Mouse (Mus musculus): ENCODE measurements at regions not wholly inside any gene's neighbourhood (a gene's known extent, or its start where the extent isn't known, plus 50 kb on each side); places are given as distances from the start of the nearest gene placed in this dataset.

GRCm38 (mm10) chr9:31619344-31619743 is 155.1 kb upstream of the Tmem45b start:
- Histone ChIP-seq H3K27ac (ENCODE audit: control insufficient read depth, low read depth, low read length) (no peak overlapping the region), H3K27me3 (ENCODE audit: control insufficient read depth in 1 of 2, insufficient read depth in 2 of 2, low read length in 2 of 2) (no peaks in the 10 kb centered on the region; a peak in 1 of 4 replicates), H3K9ac (ENCODE audit: control insufficient read depth, low read depth, low read length, poor library complexity, severe bottlenecking) (no peak overlapping the region), H3K36me3 (ENCODE audit: control insufficient read depth in 1 of 2, insufficient read depth in 2 of 2, low read length in 2 of 2) (no peaks in the 10 kb centered on the region), H3K9me3 (replicated peaks; ENCODE audit: insufficient read depth, low read length) (no peaks in the 10 kb centered on the region), H3K4me3 (ENCODE audit: control insufficient read depth in 1 of 2, insufficient read depth in 1 of 2, low read depth in 2 of 2, low read length in 2 of 2) (no peak overlapping the region), H3K4me1 (ENCODE audit: control insufficient read depth in 1 of 2, insufficient read depth in 2 of 2, low read length in 2 of 2) (no peaks in the 10 kb centered on the region), H3K79me2 (ENCODE audit: control insufficient read depth, insufficient read depth, low read length, poor library complexity) (no peaks in the 10 kb centered on the region)
- TF ChIP-seq KAT2A (conservative IDR thresholded peaks at IDR 0.05; ENCODE audit: low read depth, low read length) = no peak
- TF ChIP-seq SIN3A (IDR thresholded peaks at IDR 0.05; ENCODE audit: low read length) = no peak
- no peak for TF ChIP-seq NELFE (IDR thresholded peaks at IDR 0.05; ENCODE audit: low read depth, low read length)
- no peak for TF ChIP-seq MAX (IDR thresholded peaks at IDR 0.05; ENCODE audit: low read length)
- TF ChIP-seq ZKSCAN1 (IDR thresholded peaks at IDR 0.05; ENCODE audit: low read depth, low read length) = no peak
- no peak for TF ChIP-seq ZC3H11A (IDR thresholded peaks at IDR 0.05; ENCODE audit: low read depth, low read length)
- no peak for TF ChIP-seq MAFK (IDR thresholded peaks at IDR 0.05; ENCODE audit: borderline replicate concordance, low read depth, low read length)
- no peak for TF ChIP-seq HCFC1 (IDR thresholded peaks at IDR 0.05; ENCODE audit: low read depth, low read length)
- TF ChIP-seq E2F4 (IDR thresholded peaks at IDR 0.05; ENCODE audit: borderline replicate concordance, low read depth, low read length) = no peak
- no peak for TF ChIP-seq TAL1 (IDR thresholded peaks at IDR 0.05; ENCODE audit: low read length)
- no peak for TF ChIP-seq RAD21 (IDR thresholded peaks at IDR 0.05; ENCODE audit: low read depth, low read length)
- TF ChIP-seq UBTF (IDR thresholded peaks at IDR 0.05; ENCODE audit: borderline replicate concordance, insufficient read depth, low read depth, low read length) = no peak
- no peak for TF ChIP-seq CTCF (IDR thresholded peaks at IDR 0.05 in 2 of 3, conservative IDR thresholded peaks at IDR 0.05 in 1 of 3; ENCODE audit: control insufficient read depth in 1 of 3, insufficient read depth in 1 of 3, low read depth in 2 of 3, low read length in 3 of 3, poor library complexity in 1 of 3, severe bottlenecking in 1 of 3)
- no peak for TF ChIP-seq SMC3 (IDR thresholded peaks at IDR 0.05; ENCODE audit: low read depth, low read length)
- TF ChIP-seq USF2 (IDR thresholded peaks at IDR 0.05; ENCODE audit: borderline replicate concordance in 1 of 2, insufficient read depth in 1 of 2, low read depth in 1 of 2, low read length in 2 of 2) = no peak
- no peak for TF ChIP-seq TBP (IDR thresholded peaks at IDR 0.05; ENCODE audit: low read depth, low read length)
- TF ChIP-seq ZNF384 (IDR thresholded peaks at IDR 0.05; ENCODE audit: low read depth, low read length) = no peak
- TF ChIP-seq POLR2AphosphoS2 (IDR thresholded peaks at IDR 0.05; ENCODE audit: low read length) = no peak
- TF ChIP-seq POLR2AphosphoS5 (IDR thresholded peaks at IDR 0.05; ENCODE audit: borderline replicate concordance, low read depth, low read length) = no peak
- no peak for DNase-seq (ENCODE audit: low read depth, low spot score)

- H3K79me2 ChIP-seq (ENCODE audit: control insufficient read depth, insufficient read depth, low read length, poor library complexity) = no peaks in the 10 kb centered on the region
- DNase-seq (ENCODE audit: low read depth, low spot score) = no peak
- no peaks in the 10 kb centered on the region for H3K36me3 ChIP-seq (ENCODE audit: control insufficient read depth in 1 of 2, insufficient read depth in 2 of 2, low read length in 2 of 2)
- no peaks in the 10 kb centered on the region for H3K27me3 ChIP-seq (ENCODE audit: control insufficient read depth in 1 of 2, insufficient read depth in 2 of 2, low read length in 2 of 2)
- no peaks in the 10 kb centered on the region for H3K9me3 ChIP-seq (replicated peaks; ENCODE audit: insufficient read depth, low read length)
- H3K4me3 ChIP-seq (ENCODE audit: control insufficient read depth in 1 of 2, insufficient read depth in 1 of 2, low read depth in 2 of 2, low read length in 2 of 2) = no peak overlapping the region
- H3K9ac ChIP-seq (ENCODE audit: control insufficient read depth, low read depth, low read length, poor library complexity, severe bottlenecking) = no peak overlapping the region
- no peak overlapping the region for H3K27ac ChIP-seq (ENCODE audit: control insufficient read depth, low read depth, low read length)
- H3K4me1 ChIP-seq (ENCODE audit: control insufficient read depth in 1 of 2, insufficient read depth in 2 of 2, low read length in 2 of 2) = no peaks in the 10 kb centered on the region
- TF ChIP-seq GABPA (IDR thresholded peaks at IDR 0.05; ENCODE audit: low read depth, low read length) (no peak), CTCF (IDR thresholded peaks at IDR 0.05 in 2 of 3, conservative IDR thresholded peaks at IDR 0.05 in 1 of 3; ENCODE audit: control insufficient read depth in 1 of 3, insufficient read depth in 1 of 3, low read depth in 2 of 3, low read length in 3 of 3, poor library complexity in 1 of 3, severe bottlenecking in 1 of 3) (no peak), ZC3H11A (IDR thresholded peaks at IDR 0.05; ENCODE audit: low read depth, low read length) (no peak), POLR2AphosphoS2 (IDR thresholded peaks at IDR 0.05; ENCODE audit: low read length) (no peak), ETS1 (IDR thresholded peaks at IDR 0.05; ENCODE audit: low read depth, low read length) (no peak), JUND (IDR thresholded peaks at IDR 0.05; ENCODE audit: low read depth, low read length) (no peak), ZNF384 (IDR thresholded peaks at IDR 0.05; ENCODE audit: low read depth, low read length) (no peak), TBP (IDR thresholded peaks at IDR 0.05; ENCODE audit: low read depth, low read length) (no peak), TCF12 (IDR thresholded peaks at IDR 0.05; ENCODE audit: low read depth, low read length) (no peak), UBTF (IDR thresholded peaks at IDR 0.05; ENCODE audit: borderline replicate concordance, insufficient read depth, low read depth, low read length) (no peak), POLR2AphosphoS5 (IDR thresholded peaks at IDR 0.05; ENCODE audit: borderline replicate concordance, low read depth, low read length) (no peak), ZMIZ1 (IDR thresholded peaks at IDR 0.05; ENCODE audit: low read depth, low read length) (no peak), MYB (IDR thresholded peaks at IDR 0.05; ENCODE audit: low read depth, low read length) (no peak), ELF1 (IDR thresholded peaks at IDR 0.05; ENCODE audit: low read depth, low read length) (no peak), GATA1 (IDR thresholded peaks at IDR 0.05; ENCODE audit: low read depth, low read length) (no peak), USF1 (IDR thresholded peaks at IDR 0.05; ENCODE audit: low read depth, low read length) (no peak), USF2 (IDR thresholded peaks at IDR 0.05; ENCODE audit: borderline replicate concordance in 1 of 2, insufficient read depth in 1 of 2, low read depth in 1 of 2, low read length in 2 of 2) (no peak), ZKSCAN1 (IDR thresholded peaks at IDR 0.05; ENCODE audit: low read depth, low read length) (no peak), MEF2A (IDR thresholded peaks at IDR 0.05; ENCODE audit: extremely low read depth, insufficient replicate concordance, low read depth, low read length, poor library complexity, severe bottlenecking) (no peak)
These were observed 150.1 kb upstream of the Tmem45b start for GRCm38 (mm10) chr9:31614250-31614945.

Data from MEL (cell line).